Mouse (Mus musculus) bone marrow macrophage, adult 2 months (primary cell): ENCODE results near the gene Gm20708.

Experiments used
- CTCF ChIP-seq: IDR thresholded peaks from 2 replicates; pipeline ENCODE4 v1.5.1; 2012; ENCODE audit warnings: low read depth, mild to moderate bottlenecking, low read length, moderate library complexity
- POLR2A ChIP-seq: IDR thresholded peaks from 2 replicates; pipeline ENCODE4 v1.6.1; 2012; ENCODE audit warnings: mild to moderate bottlenecking, low read depth, low read length, borderline replicate concordance

DNA sequence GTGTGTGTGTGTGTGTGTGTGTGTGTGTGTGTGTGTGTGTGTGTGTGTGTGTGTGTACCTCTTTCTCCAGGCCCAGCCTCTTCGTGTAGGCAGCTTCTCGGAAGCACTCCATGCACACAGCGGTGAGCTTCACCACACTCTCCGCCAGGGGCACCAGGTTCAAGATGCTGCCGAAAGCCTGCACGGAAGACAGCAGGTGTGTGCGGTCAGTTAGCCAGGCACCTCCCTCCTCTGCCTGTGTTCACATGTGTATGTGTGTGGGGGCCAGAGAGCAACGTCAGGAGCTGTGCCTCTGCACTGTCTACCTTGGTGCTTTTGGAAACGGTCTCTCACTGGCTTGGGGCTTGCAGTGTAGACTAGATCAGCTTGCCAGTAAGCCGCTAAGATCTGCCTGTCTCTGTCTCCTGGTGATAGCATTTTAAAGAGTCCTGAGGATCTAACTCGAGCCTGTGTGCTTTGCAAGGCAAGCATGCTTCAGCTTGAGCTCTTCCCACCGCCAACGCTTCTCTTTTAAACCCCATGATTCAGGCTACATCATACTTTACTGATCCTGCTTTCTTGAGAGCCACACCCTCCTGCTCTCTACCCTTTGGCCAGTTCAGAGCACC lies 7.0 kb downstream of the Gm20708 start:
- TF ChIP-seq CTCF (no peak), POLR2A (no peak)
